Mouse (Mus musculus): ENCODE measurements around the gene Cnot6l. TPM values are rescaled to one million over a fixed set of nuclear protein-coding genes. Genes with fewer than 3 reads are reported as not detected.

The Cnot6l gene
- total RNA-seq (2021) = 10 to 100 TPM; 63.4 to 97.2 TPM
- 1.5 and 2.1 TPM in 2 replicates for polyA plus RNA-seq (2012; rRNA removed)
- long read RNA-seq, full-length matches to known transcripts = 2 of 4 reads
- long read RNA-seq, partial matches to known transcripts = 1 of 4 reads
- long read RNA-seq, other reads (novel, unspliced or antisense) = 1 of 4 reads

- peak; percentile 42 for DNase-seq
Observed at GRCm38 (mm10) chr5:96164021-96164411, at the start of gene Cnot6l. Gene Cnot6l (minus strand): TSS chr5:96164171.

DNA sequence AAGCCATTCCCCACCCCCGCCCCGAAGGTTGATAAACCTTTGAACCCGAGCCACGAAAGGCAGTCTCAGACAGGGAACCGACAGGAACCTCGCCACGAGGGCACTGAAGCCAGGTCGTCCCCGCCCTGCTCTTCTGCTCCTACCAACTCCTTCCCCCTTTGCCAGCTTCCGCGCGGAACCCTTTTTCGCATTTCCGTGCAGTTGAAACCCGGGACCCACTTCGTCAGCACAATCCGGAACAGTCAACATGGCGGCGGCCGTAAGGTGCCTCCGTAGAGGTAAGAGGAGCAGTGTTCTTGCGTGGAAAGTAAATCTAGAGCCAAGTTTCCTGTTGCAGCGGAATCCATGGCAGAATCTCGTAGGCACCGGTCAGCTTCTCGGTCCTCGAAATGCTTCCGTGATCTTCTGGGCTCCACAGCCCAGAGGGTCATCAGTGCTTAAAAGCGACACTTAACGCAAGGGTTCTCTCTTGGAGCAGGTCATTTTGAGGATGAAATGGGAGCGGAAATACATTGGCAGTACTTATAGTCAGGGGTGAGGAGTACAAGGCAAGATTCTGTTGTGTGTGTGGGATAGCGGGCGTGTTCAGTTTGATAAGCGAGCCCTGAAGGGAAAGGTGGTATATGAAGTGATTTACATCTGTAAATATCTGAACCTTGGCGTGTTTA, 46.1 kb upstream of the Cnot6l start:
- peak; percentile 95 for DNase-seq

DNA sequence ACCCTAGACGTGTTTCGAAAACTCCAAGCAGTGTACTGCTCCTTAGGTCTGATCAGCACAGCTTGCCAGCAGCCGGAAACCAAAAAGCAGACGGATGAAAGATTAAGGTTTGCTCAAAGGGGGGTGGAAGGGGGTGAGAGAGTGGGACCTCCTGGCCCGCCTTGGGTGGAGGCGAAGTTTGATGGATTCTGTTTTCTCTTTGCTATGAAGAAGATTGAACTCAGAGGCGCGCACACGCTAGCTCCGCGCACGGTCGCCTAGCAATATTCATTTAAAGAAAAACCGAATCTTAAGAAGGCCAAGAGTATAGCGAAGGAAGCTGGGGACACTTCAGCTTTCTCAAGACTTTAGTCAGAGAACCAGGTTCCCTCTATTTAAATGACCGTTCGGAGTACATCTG, 45.5 kb upstream of the Cnot6l start, which contains the start of gene Mrpl1:
Gene Mrpl1, plus strand, starts transcription at position 35 of the 400 bp plus-strand sequence.
- DNase-seq = peak; percentile 58

GRCm38 (mm10) chr5:96208543-96208942, 44.6 kb upstream of the Cnot6l start:
- DNase-seq = no peak

DNA sequence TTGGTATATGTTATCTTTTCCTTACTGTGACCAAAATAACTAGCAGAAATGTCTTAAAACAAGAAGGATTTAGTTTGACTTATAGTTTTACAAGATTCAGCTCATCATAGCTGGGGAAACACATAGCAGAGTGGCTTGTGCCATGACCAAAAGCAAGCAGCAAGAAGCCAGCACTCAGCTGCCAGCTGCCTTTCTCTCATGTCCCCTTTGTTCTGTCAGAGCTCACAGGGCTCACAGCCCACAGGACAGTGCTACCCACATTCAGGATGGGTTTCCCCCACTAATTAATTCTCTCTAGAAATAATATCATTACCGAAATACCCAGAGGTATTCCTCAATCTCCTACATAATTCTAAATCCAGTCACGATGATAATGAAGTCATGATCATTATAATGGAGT, 43.6 kb upstream of the Cnot6l start:
- no peak for DNase-seq

DNA sequence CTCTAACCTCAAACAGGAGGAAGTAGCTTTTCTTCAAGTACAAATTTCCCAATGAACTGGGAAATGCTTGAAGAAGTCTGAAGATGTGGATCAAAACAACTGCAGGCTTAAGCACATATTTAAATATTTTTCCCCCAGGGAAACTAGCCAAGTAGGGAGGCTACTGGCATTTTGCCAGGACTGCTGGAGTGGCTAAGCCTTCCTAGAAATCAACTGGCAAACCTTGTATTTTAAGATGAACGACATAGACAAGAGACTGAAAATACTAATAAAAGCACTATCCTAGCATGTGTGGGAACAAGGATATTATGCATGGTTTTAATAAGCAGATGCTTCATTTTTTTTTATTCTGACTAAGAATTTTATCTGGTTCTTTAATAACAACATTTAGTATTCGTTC, 42.9 kb upstream of the Cnot6l start:
- peak; percentile 62 for DNase-seq

DNA sequence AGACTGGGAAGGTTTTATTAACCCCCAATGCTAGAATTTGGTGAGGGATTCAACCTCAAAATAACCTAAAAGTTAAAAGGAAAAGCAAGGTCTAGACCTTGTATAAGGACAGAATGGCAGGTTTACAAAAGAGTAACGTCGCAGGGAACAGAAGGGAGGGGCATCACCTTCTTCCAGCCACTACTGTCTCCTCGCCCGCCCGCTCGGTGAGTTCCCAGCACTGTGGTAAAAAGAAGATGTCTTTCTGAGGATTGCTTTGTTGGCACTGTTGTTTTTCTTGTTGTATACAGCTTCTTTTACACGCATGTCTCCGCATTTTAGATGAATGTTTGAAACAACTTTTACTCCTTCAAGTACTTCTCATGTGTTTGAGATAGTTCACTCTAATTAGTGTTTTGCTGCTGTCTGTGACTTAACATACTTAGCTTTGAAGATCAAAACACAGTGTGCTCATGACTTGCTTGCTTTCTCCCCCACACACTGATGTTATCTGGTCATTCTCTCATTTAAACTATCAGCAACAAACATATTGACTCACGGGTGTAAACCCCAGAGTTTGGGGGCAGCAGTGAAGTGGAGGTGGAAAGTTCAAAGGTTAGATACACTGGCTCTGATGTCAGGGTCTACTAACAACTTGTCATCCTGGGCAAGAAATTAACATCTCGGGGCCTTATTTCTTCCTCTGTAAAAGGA, 37.6 kb upstream of the Cnot6l start:
- DNase-seq = no peak

GRCm38 (mm10) chr5:96200269-96200668, 36.3 kb upstream of the Cnot6l start:
- no peak for DNase-seq

DNA sequence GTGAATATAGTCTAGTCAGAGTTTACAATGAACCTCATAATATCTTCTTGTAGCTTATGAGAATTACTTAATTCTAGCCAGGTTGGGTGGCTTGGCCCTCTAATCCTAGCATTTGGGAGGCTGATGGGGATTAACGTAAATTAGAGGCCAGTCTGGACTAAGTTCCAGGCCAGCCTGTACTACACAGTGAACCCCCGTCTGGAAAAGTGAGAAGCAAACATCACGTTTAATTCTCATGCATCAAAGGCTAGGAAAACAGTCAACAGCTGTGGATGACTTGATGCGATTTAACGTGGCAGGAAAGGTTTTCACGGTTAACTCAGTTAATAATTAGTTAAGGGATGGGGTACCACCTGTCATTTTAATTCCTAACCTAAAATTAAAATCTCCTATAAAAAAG, 34.3 kb upstream of the Cnot6l start:
- no peak for DNase-seq

- no peak for DNase-seq
Observed at GRCm38 (mm10) chr5:96196547-96197052, 32.6 kb upstream of the Cnot6l start.

DNA sequence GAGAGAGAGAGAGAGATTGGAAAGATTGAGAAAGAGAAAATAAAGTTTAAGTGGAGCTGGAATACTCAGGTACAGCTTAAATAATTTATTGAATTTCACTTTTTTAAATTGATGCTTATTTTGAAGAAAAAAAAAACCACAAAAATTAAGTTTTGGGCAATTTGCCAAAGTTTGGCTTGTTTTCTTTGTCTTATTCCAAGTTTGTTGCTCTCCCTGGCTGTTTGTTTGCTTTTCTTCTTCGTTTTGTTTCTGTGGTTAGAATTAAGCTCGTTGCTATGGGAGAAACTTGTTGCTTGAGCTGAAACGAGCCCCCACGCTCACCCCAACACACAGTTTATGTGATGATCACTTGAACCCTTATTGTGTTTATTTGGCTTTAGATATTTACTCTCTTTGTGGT, 27.3 kb upstream of the Cnot6l start:
- no peak for DNase-seq

GRCm38 (mm10) chr5:96189761-96190160, 25.8 kb upstream of the Cnot6l start:
- no peak for DNase-seq

DNA sequence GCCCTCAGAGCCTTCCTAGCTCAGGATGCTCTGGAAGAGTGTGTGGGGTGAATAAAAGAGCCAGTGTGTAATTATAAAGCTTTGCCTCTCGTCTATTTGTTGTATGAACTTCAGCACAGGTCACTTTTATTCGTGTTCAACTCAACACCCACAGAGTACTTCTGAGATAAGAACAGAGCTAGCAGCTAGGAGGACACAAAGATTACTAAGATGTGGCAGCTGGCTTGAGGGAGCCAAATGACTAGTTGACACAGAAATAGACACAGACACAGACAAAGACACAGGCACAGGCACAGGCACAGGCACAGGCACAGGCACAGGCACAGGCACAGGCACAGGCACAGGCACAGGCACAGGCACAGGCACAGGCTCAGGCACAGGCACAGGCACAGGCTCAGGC, 20.0 kb upstream of the Cnot6l start:
- no peak for DNase-seq

GRCm38 (mm10) chr5:96183211-96183610, 19.2 kb upstream of the Cnot6l start:
- DNase-seq = no peak

DNA sequence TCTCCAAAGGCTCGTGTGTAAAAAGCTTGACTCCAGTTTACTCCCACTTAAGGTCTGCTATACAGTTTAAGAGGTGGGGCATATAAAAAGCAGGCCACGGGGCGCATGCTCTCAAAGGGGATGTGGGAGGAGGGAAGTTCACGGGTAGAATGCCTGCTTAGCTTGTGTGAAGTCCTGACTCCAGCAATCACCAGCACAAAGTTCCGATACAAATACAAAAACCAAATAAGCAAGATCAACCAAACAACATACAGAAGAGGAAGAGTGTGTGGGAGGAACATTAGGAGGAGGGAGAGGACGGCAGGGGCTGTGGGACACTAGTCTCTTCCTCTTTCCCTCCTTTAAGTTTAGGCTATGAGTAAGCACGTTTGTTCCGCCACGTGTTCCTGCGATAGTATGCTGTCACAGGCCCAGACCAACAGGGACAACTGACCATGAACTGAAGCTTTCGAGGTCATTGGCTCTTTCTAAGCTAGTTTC, 12.9 kb upstream of the Cnot6l start:
- peak; percentile 10 for DNase-seq

- DNase-seq = no peak
Observed at GRCm38 (mm10) chr5:96176121-96176520, 12.2 kb upstream of the Cnot6l start.

DNA sequence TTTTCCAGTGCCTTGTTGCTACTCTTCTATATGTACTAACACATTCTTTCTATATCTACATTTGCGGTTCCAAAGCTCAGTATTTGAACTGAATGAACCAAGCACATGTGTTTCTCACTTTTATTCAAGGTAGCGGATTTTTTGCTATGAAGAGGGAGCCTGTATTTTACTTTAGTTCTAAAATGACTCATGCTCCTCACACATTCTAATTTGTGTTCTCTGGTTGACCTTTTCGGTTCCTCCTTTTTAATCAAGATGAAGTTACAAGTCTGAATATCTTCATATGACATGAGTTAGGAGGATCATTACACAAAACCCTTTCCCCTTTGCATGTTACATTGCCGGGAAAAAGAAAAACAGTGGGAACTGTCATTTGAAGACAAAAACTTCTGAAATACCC, 7.8 kb upstream of the Cnot6l start:
- no peak for DNase-seq

DNA sequence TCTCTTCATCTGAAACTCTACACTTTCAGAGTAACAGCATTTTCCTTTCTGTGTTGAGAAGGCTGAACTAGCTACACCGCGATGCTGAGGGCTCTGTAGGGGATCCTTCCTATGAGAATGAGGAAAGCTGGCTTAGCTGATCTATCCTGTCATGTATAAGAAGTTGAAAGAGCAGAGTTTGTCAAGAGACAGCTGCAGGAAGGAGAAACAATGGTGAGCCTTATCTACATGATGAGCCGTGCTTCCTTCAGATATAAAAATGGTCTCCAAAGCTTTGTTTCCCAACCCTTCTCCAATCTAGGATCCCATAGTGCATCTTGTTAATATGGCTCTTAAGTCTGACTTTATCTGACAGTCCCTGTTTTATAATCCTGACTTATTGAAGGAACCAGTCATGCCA, 6.5 kb upstream of the Cnot6l start:
- DNase-seq = no peak

DNA sequence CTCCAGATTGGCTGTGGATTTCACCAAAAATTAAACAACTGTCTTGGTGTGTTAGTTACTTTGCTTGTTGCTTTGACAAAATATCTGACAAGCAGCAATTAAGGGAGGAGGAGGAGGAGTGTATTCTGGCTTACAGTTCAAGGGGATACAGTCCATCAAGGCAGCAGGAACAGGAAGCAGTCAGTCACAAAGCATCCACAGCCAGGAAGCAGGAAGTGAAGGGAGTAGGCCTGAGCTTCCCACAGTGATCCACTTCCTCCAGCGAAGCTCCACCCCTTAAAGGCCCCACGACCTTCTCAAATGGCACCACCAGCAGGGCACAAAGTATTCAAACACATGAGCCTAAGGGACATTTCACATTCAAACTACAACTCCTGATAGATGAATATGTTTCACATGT, 2.8 kb upstream of the Cnot6l start:
- DNase-seq = no peak

DNA sequence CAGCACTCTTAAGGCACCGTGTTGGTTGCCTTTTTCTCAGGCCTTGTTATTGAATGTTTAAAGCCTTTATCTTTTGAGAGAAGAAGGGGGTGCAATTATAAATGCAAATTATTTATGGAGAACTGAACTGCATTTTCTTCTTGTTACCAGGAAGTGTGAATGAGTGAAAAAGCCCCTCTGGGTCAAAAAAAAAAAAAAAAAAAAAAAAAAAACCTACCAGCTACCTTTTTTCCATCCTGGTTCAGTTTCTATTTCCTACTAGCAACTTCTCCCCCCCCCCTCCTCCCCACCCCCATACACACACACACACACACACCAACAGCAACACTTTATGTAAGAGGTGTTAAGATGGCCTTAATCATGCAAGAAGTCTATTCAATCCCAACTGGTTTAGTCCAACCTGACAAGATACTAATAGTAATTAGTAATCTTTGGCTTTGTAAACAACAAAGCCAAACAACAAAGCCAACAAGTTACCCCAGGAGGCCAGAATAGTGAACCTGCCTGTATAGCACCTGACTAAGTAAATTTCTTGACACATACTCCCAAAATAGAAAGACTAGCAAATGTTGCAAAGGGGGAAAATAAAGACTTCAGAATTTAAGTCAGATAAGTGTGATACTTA, 463 bp downstream of the Cnot6l start:
- no peak for DNase-seq

DNA sequence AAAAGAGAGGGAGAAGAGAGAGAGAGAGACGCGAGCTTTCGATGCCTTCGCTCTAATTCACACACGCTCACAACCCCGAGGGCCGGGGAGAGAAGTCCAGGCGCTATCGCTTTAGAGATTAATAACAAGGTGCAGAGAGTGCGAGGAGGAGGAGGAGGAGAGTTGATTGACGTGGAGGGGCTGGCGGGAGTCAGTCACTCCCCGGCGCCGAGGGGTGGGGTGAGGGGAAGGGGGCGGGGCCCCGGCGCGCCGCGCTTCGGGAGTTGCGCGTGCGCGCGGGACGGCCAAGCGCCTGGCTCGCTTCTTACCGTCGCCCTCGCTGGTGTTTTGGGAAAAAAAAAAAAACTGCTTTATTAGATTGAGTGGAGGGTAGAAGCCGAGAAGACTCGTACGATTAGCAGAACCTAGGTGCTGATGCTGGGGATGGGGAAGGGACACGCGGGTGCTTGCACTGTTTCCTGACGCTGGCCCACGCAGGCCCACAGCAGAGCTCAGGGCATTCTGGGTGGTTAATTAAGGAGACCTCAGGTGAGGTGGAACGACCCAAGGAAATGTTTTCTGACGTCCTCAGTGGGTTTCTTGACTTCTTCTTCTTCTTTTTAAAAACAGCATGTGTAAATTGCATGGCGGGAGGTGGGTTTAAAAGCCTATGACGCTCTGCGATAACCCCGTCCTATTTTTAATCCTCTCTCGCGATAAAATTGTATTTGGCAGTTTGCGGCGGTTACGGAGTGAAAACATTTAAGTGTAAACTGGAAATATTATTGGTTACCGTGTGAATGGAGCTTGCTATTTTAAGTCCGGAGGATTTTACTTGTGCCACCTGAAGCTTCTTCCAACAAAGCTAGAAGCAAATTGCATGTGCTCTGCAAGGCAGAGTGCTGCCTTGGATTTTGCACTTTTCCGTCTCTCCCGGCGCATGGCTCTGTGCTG, 1.3 kb downstream of the Cnot6l start:
- peak; percentile 91 for DNase-seq

All from adrenal gland, adult 2 months (tissue).